Mouse (Mus musculus): ENCODE measurements around the gene Babam1.
"Not testable (repeated sequence)": the region's sequence is repeated elsewhere in the genome, so short reads cannot be mapped to it uniquely, and the experiment has no call there.

The Babam1 gene

GRCm38 (mm10) chr8:71406099-71407015 is 9.7 kb downstream of the Babam1 start:
- DNase-seq (ENCODE audit: low spot score in 2 of 2) = peak in 1 of 2 experiments; percentile 59

- no peak for DNase-seq (ENCODE audit: low spot score in 2 of 2)
Measured at GRCm38 (mm10) chr8:71407441-71407840, 10.8 kb downstream of the Babam1 start.

DNA sequence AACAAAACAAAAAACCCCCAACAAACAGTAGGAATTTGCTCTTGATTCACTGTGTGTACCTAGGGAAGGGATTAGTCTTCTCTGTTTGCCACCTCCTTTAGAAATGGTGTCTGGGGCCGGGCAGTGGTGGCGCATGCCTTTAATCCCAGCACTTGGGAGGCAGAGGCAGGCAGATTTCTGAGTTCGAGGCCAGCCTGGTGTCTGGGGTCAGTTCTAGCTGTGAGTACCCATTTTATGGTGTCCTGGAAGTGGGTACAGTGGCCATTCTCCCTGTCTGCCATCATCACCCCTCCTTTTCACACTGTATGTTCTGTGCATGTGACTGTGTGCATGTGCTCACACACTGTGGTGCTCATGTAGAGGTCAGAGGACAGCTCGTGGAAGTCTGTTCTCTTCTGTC is 11.6 kb downstream of the Babam1 start:
- DNase-seq (ENCODE audit: low spot score in 2 of 2) = no peak

GRCm38 (mm10) chr8:71411535-71412273 is 15.0 kb downstream of the Babam1 start:
- no peak for DNase-seq (ENCODE audit: low spot score in 2 of 2)

DNA sequence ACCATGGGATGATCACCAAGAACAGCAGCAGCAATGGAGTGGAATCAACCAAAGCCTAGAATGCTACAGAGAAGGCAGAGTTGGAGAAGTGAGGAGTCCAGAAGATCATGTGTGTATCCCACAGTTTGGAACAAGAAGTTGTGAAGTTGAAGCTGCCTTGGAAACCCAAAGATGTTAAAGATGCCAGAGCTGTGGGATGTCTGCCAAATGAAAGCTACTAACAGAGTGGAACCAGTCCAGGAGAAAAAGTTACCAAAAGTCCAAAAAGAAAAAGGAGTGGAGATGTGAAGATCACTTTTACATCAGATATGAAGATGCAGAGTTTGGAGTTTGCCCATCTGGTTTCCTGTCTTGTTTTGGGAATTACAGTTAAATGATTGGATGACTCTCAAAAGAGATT is 25.5 kb downstream of the Babam1 start:
- no peak for DNase-seq (ENCODE audit: low spot score in 2 of 2)

GRCm38 (mm10) chr8:71432935-71433334 is 36.3 kb downstream of the Babam1 start:
- not testable (repeated sequence) for DNase-seq (ENCODE audit: low spot score in 2 of 2)

DNA sequence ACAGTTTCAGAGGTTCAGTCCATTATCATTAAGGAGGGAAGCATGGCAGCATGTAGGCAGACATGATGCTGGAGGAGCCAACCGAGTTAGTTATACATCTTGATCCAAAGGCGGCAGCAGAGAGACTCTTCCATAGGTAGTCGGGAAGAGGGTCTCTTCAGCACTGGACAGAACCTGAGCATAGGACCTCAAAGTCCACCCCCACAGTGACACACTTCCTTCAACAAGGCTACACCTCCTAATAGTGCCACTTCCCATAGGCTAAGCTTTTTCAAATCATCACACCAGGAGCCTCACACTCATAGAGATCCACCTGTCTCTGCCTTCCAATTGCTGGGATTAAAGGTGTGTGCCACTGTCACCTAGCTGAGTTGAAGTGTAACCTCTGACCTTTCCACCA is 40.4 kb downstream of the Babam1 start:
- DNase-seq (ENCODE audit: low spot score in 2 of 2) = no peak

DNA sequence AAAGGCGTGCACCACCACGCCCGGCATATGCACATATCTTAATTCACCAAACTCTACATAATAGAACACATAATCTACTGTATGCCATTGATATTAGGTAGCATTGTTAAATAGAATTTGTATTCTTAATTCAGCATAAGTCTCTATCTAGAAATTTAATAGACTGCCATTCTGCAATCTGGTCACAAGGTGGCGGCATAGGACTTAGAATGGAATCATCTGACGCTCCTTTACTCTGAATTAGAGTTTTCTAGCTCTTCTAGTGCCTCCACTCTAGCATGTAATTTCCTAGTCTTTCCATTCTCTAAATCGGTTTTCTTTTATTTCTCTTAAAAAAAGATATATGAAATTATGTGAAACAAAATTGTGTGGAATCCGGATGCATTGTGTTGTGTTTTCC is 44.7 kb downstream of the Babam1 start:
- no peak for DNase-seq (ENCODE audit: low spot score in 2 of 2)

- no peak for DNase-seq (ENCODE audit: low spot score in 2 of 2)
Measured at GRCm38 (mm10) chr8:71445096-71445495, 48.4 kb downstream of the Babam1 start.

DNA sequence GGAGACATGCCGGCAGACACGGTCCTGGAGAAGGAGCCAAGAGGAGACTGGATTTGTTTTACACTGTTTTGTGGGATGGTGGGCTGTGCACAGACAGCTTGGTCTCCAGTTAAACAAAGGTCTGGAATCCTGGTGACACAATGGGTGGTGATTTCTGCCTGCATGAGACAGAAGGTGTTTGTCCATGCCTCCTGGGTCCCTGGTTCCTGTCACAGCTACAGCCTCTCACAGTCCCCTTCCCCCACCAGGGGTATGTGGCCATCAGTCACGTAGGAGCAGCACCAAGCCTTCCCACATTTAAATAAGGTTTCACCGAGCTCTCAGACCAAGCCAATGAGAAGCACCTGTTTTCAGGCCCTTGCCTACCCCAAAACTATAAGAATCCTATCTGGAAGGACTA is 54.7 kb downstream of the Babam1 start:
- DNase-seq (ENCODE audit: low spot score in 2 of 2) = no peak

DNA sequence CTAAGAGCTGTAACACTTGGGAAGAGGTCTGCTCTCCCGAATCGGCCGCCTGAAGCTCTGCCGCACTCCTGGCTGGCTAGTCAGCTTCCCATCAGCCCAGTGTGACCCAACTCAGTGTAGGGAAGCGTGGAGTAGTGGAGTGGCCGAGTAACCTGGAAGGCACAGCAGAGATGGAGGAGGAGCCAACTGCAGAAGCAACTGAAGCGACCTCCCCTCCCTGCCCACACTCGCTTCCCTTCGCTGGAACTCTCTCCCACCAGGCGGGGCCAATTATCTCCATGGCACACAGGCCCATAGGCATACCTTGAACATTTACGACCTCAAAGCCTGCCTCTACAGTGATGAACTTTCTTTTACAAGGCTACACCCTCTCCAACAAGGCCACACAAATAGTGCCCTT is 55.1 kb downstream of the Babam1 start:
- DNase-seq (ENCODE audit: low spot score in 2 of 2) = no peak

GRCm38 (mm10) chr8:71452669-71453068 is 56.0 kb downstream of the Babam1 start:
- peak in 1 of 2 experiments; percentile 2 for DNase-seq (ENCODE audit: low spot score in 2 of 2)

All from frontal cortex, postnatal 10 days (tissue).